Mouse (Mus musculus): ENCODE results near the gene Timd2.

DNA sequence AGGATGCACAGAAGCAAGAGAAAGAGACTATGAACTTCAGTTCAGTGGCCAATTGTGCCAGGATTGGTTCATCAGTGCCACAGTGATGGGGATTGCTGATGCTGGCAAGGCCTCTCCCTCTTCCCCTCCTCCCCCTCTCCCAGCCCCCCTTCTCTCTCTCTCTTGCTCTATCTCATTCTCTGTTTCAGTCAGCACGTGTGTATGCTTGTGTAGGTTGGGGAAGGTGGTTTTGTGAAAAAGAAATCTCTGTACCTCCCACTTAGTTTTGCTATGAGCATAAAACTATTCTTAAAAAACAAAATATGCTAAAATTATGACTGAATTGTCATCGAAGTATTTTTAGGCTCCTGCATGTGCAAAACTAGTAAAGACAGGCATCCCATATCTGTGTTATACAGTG, 38.9 kb downstream of the Timd2 start:
- TF ChIP-seq POLR2A (IDR thresholded peaks at IDR 0.05; ENCODE audit: insufficient read length, low read depth) (no peak), MAX (IDR thresholded peaks at IDR 0.05; ENCODE audit: low read depth) (no peak), POLR2AphosphoS2 (IDR thresholded peaks at IDR 0.05; ENCODE audit: insufficient read length, low read depth) (no peak), TCF12 (IDR thresholded peaks at IDR 0.05; ENCODE audit: insufficient read depth, poor library complexity, severe bottlenecking) (no peak), USF1 (IDR thresholded peaks at IDR 0.05; ENCODE audit: low read depth) (no peak), CEBPB (IDR thresholded peaks at IDR 0.05; ENCODE audit: insufficient read depth, poor library complexity, severe bottlenecking) (no peak)

Measured in myocyte (in vitro differentiated cells).